ENCODE assay signal across 13 mouse cellular contexts in the genomic region with DNA sequence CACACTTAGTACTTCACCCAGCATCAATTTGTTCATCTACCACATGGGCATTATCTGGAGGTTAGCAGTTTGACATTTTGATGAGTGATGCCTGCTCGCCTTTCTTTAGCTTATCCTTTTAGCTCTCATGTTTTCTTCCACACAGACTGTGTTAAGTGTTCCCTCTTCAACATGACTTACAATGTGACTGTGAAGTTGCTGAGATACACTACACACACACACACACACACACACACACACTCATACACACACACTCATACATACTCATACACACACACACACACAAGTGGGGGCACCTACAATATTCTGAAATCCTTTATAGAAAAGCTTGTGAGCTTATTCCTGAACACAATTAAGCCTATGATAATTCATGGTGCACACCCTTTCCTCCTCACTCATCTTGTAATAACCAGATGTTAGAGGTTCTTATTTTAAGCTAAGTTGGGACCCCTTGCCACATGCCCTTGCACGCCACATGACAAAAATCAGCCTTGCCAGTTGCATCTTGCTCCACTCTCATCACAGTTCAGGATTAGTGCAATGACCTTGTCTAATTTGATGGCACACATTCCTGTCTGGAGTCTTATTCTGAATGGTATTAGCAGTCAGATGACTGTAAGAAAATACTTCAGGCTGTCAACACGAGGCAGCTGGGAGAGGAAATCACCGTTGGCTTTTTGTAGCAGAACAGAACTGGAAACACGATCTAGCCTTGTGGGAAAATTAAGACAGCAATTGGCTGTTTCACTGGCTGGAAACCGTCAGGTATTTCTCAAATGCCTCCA.
DNase-seq lines count a peak whose midpoint lies in the region; ATAC-seq lines count a peak whose summit lies in the region.
"Had no signal": no experiment of that assay in that cellular context is flagged by ENCODE, and none has a peak within 500 bp of the region (broad histone marks: within the 10 kb centered on the region; RNA-seq: fewer than 3 reads in every experiment).

No protein-coding gene starts in this region.

- no peaks in the 10 kb centered on the region for H3K9me3 ChIP-seq in embryonic facial prominence, embryonic 10.5 days
- H3K9me3 ChIP-seq: limb, embryonic 15.5 days; midbrain, embryonic 15.5 days; neural tube, embryonic 12.5 days had no signal

- no peak for ATAC-seq in frontal cortex, adult (ENCODE audit: low TSS enrichment)
- ATAC-seq: inflammation-experienced regulatory T-cells, adult 6 months; midbrain, embryonic 15.5 days had no signal

- intact Hi-C loops in heart, postnatal 14 days (cut with DNase I) = loop anchor here (10.0 kb wide), 1 partner anchor 139 kb away; no protein-coding TSS in a partner anchor

- WGBS in embryonic facial prominence, embryonic 10.5 days = 55% methylated on average over 6 of the region's 6 CpGs

- no peak overlapping the region for H3K27ac ChIP-seq in embryonic facial prominence, embryonic 10.5 days (replicated peaks)
- H3K27ac ChIP-seq: limb, embryonic 15.5 days; midbrain, embryonic 15.5 days; neural tube, embryonic 12.5 days had no signal

- H3K27me3 ChIP-seq in embryonic facial prominence, embryonic 10.5 days (replicated peaks; ENCODE audit: low read depth, poor library complexity, severe bottlenecking) = no peaks in the 10 kb centered on the region
- H3K27me3 ChIP-seq: limb, embryonic 15.5 days; midbrain, embryonic 15.5 days; neural tube, embryonic 12.5 days had no signal

- no peaks in the 10 kb centered on the region for H3K4me1 ChIP-seq in embryonic facial prominence, embryonic 10.5 days
- H3K4me1 ChIP-seq: limb, embryonic 15.5 days; midbrain, embryonic 15.5 days; neural tube, embryonic 12.5 days had no signal

- no peaks in the 10 kb centered on the region for H3K36me3 ChIP-seq in embryonic facial prominence, embryonic 10.5 days (replicated peaks)
- H3K36me3 ChIP-seq: limb, embryonic 15.5 days; midbrain, embryonic 15.5 days; neural tube, embryonic 12.5 days had no signal

- peak; percentile 14 for DNase-seq in Muller cell, postnatal 12 days (ENCODE audit: inconsistent ontology term)
- peak; percentile 17 for DNase-seq in embryonic facial prominence, embryonic 10.5 days (ENCODE audit: low spot score)
- DNase-seq in heart, adult 9 months (ENCODE audit: low spot score in 2 of 2) = peak; percentile 50 to 66
- DNase-seq in heart, postnatal 14 days = peak; percentile 3 to 28
- no peak for DNase-seq in liver
- DNase-seq in testis, postnatal 14 days (ENCODE audit: low spot score) = no peak
- DNase-seq: lung, adult 2 months; thymus, adult 18-20 months had no signal

- no peak overlapping the region for H3K4me3 ChIP-seq in embryonic facial prominence, embryonic 10.5 days
- H3K4me3 ChIP-seq: limb, embryonic 15.5 days; midbrain, embryonic 15.5 days; neural tube, embryonic 12.5 days had no signal

Comparison
In these comparisons a context has a peak if more than half of its experiments do, and no peak if none do; other contexts are left out.
1. DNase-seq: peak in Muller cell, postnatal 12 days (single experiment), embryonic facial prominence, embryonic 10.5 days (single experiment), heart, adult 9 months (2 of 2) and heart, postnatal 14 days (2 of 2); none in liver (single experiment) and testis, postnatal 14 days (single experiment).